Mouse (Mus musculus) CH12F3 (cell line): ENCODE results near the gene D13Ertd608e.
"Not testable (repeated sequence)": the region's sequence is repeated elsewhere in the genome, so short reads cannot be mapped to it uniquely, and the experiment has no call there.

ENCODE experiments used
- in situ Hi-C: fragments of 300-500 bp; cut with MboI; formaldehyde crosslinking; loops from 2 replicates; pipeline ENCODE4 v1.14.3; 2020; ENCODE audit warnings: low sequenced_read_pairs

Gene D13Ertd608e

DNA sequence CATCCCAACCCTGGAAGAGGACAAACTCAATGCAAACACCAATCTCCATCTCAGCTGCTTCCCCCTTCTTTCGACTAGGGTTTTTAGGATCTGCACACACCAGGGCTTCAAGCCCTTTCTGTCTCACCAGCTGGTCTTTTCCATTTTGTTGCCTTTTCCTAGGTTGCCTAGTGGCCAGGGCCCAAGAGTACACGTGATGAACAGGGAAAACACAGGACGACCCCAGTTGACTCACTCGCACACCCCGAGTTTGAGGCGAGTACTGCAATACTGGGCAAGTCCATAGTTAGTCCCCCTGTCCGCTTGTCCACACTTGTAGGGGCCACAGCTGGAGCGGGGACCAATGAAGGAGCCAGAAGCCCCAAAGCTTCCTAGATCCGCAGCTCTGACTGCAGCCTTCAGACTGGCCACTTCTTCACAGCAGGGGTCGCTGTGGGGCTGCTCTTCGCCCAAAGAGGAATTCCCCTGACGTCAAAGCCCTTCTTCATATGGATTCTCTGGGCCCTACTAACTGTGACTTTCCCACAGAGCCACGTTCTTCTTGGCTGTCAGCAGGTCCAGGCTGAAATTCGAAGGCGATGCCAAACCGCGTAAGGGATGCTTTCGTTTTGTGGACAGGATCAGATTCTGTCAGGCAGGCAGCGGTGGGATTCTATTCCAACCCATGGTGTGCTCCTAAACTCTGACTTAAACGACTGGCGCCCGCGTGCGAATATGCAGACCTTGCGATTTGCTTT, at the start of gene D13Ertd608e:
Gene D13Ertd608e, plus strand, starts transcription at position 687 of the 737 bp plus-strand sequence.
- in situ Hi-C loops = not testable (repeated sequence)

DNA sequence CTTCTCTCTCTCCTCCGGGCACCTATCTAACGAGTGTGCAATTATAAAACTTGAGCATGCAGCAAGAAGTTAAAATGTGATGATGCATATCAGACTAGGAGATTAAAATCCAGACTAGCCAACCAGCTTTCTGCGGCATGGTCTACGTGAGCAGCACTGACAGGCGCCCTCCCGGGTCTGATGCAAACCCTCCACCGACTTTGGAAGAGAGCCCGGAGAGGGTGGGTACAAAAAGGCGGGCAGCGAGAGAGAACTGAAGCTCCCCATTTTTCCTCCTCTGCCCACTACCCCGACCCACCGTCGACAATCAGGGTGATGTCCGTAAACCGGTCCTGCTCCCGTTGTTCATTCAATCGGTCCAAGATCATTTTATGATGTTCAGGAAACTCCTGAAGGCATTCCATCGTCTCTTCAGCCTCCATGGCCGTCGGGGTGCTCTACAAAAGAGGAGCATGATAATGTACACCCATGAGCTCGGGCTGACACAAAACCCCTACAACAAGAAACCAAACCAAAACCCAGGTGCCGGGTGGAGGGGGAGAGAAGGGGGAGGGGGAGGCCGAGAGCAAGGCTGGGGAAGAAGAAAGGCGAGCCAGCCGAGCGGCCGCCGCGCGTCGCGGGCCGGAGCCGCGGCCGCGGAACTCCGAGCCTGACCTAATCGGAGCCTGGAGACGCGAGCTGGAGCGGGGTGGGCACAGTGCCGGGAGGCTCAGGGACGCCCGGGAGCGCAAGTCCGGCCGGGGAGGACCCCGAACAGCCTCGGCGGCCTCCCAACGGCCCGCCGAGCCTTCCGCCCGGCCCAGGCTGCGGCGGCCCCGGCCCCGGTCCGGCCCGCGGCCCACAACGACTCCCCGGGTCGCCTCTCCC, 45.7 kb upstream of the D13Ertd608e start:
- in situ Hi-C loops = no loop called here

DNA sequence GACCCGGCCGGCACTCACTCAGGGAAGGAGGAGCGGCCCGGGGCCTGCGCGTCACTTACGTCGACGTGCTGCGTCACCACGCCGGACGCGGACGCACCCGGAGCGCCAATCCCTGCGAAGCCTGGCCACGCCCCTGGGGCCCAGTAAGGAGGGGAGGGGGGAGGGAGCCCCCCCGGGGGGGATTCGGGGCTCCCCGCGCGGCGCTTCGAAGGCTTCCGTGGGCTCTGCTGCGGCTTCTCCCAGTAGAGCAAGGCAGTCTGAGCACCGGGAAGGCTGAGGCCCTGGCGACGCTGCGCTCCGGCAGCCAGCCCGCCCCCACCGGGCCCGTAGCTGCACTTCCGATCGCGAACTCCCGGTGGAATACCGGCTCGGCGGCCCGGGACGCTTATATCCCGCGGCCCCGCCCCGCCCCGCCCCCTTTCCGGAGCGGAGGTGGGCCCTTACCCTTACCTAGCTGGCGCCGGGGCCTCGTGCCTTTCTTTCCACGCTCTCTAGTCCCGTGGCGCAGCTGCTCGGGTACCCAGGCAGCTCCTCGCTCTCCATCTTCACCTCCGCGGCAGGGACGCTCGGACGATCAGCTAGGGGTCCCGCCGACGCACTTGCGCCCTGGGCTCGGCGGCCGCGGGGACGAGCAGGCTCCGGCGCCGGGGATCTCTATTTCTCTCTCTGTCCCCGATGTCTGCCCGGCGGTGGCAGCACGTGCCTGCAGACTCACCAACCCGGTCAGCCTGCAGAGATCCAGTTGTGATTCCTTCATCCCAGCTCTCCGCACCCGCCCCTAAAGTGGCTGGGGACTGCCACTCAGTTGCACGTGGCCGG, 44.8 kb upstream of the D13Ertd608e start, which contains the start of gene Zfp131:
Gene Zfp131, minus strand, starts transcription at position 129 of the 819 bp plus-strand sequence.
- in situ Hi-C loops = no loop called here

DNA sequence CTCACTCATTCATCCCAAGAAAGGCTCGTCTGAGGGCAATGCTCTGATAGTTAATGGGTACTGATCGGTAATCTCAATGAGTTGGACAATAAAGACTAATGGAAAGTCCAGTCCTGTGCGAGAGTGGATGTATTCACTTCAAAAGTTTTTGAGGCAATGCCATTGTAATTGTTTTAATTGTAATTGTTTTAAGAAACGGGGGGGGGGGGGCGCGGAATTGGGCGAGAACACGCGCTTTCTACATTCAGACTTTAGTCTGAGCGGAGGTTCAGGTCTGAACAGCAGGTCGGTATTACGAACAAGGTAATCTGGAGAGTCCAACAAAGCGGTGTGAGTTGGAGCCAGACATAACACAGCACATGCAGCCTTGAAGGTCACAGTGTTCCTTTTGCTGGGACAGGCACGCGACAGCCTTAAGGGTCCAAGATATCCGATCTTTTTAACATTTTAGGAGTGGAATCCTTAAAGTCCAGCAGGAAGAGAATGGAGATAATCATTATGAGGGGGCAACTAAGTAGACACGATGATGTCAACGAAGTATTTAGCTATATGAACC, 44.1 kb upstream of the D13Ertd608e start:
- in situ Hi-C loops = no loop called here

DNA sequence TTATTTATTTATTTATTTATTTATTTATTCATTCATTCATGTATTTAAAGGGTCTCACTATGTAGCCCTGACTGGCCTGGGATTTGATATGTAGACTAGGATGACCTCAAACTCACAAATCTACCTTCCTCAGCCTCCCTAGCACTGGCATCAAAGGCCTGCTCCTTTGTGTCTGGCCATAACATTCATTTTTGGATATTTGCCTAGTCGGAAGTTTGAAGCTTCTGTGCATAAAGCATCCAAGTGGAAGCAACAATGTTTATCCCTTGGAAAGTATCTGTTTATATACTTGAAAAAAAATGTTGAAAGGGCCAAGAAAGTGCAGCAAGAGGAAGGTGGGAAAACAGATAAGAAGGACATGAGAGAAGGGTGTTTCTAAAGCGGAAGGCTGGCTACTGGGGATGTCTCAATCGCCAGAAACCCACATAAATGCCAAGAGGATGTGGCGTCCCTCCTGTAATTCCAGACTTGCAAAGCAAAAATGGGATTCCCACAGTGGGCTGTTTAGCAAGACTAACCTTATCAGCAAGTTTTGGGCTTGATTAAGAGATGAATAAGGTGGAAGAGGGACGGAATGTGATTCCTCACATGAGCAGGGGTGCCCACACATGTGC, 42.9 kb upstream of the D13Ertd608e start:
- in situ Hi-C loops = no loop called here

DNA sequence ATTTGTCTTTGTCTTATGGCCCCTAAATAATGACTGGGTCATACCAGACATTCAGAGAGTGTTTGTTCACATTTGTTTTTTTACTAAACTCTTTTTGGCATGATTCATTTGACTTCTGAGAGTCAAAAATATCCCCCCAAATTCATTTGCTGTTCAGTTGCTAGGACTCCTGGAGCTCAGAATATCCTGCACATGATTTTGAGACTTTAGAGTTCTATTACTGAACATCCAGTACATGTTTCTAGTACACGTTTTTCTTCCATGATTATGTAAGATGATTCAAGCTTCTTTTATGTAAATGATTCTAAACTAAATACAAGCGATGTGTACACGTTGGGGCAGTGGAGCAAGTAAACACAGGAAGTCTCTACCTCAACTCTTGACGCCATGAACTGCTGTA, 38.1 kb upstream of the D13Ertd608e start:
- in situ Hi-C loops = no loop called here

DNA sequence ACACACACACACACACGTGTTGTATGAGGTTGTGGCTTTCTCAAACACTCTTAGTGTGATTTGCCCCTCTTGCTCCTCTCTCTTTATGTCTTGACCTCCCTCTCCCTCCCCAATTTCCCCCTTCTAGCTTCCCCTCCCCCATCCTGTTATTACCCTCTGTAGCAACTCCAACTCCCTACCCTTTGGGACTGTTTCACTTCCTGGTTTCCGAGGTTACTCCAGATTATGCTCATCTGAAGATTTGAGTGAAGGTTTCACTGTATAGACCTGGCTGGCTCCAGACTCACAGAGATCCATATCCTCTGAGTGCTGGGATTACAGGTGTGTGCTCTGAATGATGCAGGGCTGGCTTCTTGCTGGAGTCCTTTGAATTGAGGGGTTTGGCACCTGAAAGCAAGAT, 26.9 kb upstream of the D13Ertd608e start:
- in situ Hi-C loops = no loop called here

DNA sequence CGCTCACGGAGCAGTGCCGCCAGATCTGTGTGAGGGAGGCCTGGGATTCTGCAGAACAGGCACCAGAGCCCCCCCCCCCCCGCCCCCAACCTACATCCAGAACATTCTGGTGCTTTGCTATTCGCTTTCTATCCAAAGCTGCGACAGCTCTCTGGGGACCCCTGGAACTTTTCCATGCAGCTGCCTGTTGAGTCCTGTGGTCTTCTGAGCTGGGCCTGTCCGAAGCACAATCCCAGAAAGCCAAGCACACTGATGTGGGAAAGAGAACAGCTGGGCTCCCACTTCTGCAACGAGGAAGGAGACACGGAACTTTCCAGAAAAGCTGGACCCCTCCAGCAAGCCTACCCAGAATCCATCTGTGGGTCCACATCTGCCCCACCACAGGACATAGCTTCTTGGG, 25.8 kb upstream of the D13Ertd608e start:
- in situ Hi-C loops = no loop called here

DNA sequence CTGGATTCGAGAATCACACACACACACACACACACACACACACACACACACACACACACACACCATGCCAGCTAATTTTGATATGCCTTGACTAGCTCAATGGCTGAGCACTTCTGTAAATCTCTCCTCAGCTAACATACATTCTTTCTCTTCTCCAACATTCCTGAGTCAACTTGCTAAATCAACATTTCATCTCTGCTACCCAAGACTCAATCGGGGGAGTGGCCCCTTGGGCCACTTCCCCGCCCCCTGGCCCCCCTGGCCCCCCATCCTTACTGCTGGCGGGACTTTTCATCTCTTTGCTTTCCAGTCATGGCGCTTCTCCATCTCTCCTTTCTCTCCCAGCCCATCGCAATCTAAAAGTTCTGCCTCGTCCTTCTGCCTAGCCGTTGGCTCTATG, 19.0 kb upstream of the D13Ertd608e start:
- in situ Hi-C loops = no loop called here

DNA sequence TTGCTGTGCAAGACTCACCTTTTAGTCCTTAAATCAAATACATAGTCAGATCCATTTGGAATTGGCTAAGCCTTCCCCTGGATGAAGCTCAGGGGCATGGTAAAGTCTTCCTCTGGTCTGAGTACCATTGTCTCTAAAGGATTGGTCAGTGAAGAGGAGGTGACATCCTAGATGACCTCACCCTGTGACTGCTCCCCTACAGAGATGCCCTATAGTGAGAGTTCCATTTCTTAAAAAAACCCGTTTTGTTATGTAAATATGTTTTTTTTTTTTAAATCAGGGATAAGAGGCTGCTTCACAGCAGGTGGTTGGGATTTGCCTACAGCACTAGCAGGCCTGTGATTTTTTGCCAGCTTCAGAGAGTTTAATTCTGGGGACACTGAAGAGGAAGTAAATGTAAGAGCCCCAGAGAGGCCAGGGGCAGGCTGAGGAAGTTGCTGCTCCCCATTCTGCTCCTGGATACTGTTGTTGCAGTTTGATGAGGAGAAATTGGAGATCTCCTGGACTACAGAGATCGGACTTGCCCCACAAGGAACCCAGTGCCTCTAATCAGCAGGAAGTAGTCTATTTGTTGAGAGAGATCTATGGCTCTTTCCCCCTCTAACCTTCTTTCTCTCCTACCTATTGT, 18.1 kb upstream of the D13Ertd608e start:
- in situ Hi-C loops = no loop called here

DNA sequence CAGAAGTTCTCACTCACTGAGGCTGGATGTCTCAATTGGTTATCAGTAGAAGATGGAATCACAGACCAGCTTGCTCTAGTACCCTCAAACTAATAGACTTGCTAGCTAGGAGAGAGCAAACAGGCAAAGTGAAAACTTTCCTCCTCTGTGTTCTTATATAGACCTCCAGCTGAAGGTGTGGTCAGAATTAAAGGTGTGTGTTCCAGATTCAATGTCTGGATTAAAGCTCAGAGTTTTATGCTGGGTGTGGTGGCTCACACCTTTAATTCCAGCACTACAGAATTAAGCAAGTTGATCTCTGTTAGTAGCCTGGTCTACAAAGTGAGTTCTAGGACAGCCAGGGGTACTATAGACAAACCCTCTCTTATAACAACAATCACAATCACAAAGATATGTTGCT, 5.7 kb upstream of the D13Ertd608e start, which contains the start of gene AF067063:
Gene AF067063, minus strand, starts transcription at position 101 of the 400 bp plus-strand sequence.
- in situ Hi-C loops = not testable (repeated sequence)

DNA sequence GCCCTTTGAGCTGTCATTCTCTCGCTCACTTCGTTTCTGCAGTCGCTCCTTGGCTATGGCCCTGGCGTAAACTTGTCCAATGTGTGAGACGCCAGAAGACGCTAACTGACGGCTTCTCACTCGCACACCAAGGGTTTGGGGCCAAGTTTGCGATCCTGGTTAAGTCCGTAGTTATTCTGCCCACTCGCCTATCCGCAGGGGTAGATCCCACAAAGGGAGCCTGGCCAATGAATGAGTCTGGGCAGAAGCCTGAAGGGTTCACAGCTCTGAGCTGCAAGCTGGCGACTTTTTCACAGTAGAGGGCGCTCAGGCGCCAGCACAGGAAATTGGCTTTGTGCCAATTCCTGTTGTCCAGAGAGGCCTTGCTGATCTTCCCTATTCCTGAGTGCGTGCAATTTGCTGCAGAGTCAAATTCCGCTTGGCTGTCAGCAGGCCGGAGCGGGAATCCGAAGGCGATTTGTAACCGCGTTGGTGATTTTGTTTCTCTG, 562 bp downstream of the D13Ertd608e start:
- in situ Hi-C loops = not testable (repeated sequence)

DNA sequence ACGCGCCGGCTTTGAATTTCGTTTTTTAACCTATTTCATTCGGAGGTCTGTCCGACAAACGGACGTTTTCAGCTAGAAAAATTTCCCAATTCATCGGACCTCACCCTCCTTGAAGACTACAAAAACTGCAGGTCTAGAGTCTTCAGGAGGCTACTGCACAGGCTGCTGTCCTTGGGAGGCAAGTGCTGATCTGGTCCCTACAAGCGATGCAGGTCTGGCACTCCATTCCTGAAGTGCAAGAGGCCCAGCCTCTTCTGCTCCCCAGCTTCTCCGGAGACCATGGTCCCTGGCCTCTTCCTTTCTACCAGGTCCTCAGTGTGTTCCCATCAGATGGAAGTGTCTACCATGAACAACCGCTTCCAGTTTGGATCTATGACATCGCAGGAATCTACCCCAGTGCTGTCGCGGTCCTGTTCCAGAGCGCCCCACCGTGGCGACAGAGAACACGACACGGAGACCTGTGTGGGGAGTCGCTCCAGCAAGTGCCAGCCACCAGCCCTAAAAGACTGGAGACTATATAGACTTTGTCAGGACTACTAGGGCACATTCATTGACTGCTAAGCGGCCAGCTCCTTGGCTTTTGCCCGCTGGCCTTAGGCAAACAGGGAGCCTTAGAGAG, 2.0 kb downstream of the D13Ertd608e start:
- in situ Hi-C loops = not testable (repeated sequence)

DNA sequence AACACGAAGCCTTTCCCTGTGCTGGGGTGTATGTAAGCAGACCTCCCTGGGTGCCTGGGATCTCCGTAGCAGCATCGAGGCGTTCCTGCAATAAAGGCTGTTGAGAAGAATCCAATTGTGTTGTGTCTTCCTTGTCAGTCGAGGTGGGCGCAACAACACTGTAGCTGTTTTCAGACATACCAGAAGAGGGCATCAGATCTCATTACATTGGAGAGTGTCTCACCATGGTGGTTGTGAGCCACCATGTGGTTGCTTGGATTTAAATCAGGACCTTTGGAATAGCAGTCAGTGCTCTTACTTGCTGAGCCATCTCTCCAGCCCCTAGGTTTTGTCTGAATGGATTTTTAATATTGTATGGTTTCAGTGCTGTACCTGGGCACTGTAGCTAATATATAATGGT, 4.2 kb downstream of the D13Ertd608e start:
- in situ Hi-C loops = not testable (repeated sequence)

DNA sequence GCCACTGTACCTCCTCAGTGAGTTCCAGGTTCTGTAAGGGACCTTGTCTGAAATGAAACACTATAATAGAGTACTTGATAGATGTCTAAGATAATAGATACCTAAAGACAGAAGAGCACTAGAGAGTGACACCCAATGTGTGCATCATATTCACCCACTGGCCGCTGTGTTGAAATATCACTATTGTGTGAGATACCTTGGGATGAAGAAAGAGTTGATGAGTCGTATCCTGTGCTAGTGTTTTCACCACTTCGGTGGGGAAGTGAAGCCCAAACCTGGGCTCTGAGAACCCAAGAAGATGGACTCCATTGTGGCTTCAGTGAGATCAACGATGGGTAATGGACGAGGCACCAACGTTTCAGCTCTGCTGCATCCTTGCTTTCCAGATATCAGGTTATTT, 26.6 kb downstream of the D13Ertd608e start:
- in situ Hi-C loops = not testable (repeated sequence)

DNA sequence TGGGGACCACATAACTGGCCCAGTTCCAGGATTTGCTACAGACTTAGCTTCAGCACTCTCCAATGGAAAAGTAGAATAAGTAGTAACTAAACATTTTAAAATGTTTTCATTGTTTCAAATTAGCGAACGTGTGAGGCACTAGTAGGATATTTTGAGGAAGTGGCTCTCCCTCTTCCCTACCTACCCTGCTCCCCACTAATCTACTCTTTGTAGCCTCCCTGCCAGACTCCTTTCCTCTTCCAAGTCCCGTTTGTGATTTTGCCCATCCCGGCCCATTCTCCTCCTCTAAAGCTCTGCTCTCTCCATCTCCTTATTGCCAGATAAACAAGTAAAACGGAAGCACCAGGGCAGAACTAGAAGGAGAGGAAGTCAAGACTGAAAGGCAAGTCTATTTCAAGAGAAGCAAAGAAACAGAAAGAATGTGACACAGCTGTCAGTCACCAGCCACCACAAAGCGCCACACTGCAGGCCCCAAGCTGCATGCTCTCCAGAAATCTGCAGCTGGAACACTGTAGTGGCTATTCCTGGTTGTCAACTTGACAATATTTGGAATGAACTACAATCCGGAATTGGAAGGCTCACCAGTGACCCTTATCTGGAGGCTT, 28.7 kb downstream of the D13Ertd608e start:
- in situ Hi-C loops = not testable (repeated sequence)

DNA sequence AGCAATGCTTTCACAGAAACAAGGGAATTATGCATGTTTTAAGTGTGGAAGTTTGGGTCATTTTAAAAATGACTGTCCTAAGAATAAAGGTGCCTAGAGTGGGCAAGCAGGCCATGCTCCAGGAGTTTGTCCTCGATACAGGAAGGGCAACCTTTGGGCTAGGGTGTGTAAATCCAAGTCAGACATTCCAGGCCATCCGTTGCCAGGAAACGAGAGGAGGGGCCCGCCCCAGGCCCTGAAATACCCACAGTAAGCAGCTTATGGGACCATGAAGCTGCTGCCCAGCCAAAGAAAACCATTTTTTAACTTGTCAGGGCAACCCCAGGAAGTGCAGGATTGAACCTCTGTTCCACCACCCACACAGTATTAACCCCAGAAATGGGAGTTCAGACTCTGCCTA, 51.1 kb downstream of the D13Ertd608e start:
- in situ Hi-C loops = not testable (repeated sequence)

DNA sequence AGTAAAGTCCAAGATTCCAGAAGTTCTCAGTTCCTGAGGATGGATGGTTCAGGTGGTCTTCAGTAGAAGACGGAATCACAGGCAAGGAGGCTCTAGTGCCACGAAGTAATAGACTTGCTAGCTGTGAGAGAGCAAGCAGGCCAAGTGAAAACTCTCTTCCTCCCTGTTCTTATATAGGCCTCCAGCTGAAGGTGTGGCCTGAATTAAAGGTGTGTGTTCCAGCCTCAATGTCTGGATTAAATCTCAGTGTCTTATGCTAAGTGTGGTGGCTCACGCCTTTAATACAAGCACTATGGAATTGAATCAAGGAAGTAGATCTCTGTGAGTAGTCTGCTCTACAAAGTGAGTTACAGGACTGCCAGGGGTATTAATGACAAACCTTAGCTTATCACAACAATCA, 58.9 kb downstream of the D13Ertd608e start, which contains the start of gene Tcstv1:
Gene Tcstv1, minus strand, starts transcription at position 101 of the 400 bp plus-strand sequence.
- in situ Hi-C loops = not testable (repeated sequence)
